In genomic region chr6:65672131-65673031, GRCm38 (mm10) we compare ENCODE assay signal across 8 mouse cellular contexts. TPM values are rescaled to one million over a fixed set of nuclear protein-coding genes. Genes with fewer than 3 reads are reported as not detected.
DNase-seq lines count a peak whose midpoint lies in the region; ATAC-seq and TF ChIP-seq lines count a peak whose summit lies in the region.

No protein-coding gene starts in this region.

- intact Hi-C loops in heart, postnatal 25 days (cut with DNase I): no loop called here

- peak overlapping the region; percentile 98 for H3K4me2 ChIP-seq in forebrain, embryonic 16.5 days (ENCODE audit: low read length)
- H3K4me2 ChIP-seq in liver, postnatal 0 days (ENCODE audit: low read depth, low read length): peak overlapping the region; percentile 79

- H3K36me3 ChIP-seq in forebrain, embryonic 16.5 days (ENCODE audit: control insufficient read depth, insufficient read depth): no peaks in the 10 kb centered on the region
- no peaks in the 10 kb centered on the region for H3K36me3 ChIP-seq in liver, postnatal 0 days (replicated peaks; ENCODE audit: insufficient read depth, low read length)

- peak overlapping the region; percentile 63 for H3K4me3 ChIP-seq in forebrain, embryonic 16.5 days (replicated peaks; ENCODE audit: low read length)
- peak overlapping the region; percentile 50 for H3K4me3 ChIP-seq in liver, postnatal 0 days (ENCODE audit: low read depth, low read length)

- no peaks in the 10 kb centered on the region for H3K9me3 ChIP-seq in forebrain, embryonic 16.5 days (ENCODE audit: control insufficient read depth, low read length)
- no peaks in the 10 kb centered on the region for H3K9me3 ChIP-seq in liver, postnatal 0 days (ENCODE audit: low read length)

- H3K27me3 ChIP-seq in forebrain, embryonic 16.5 days (replicated peaks; ENCODE audit: control insufficient read depth, insufficient read depth, low read length): no peaks in the 10 kb centered on the region; the same call in none of the 2 replicates
- peaks cover 41% of the 10 kb centered on the region for H3K27me3 ChIP-seq in liver, postnatal 0 days (ENCODE audit: insufficient read depth, low read length)

- no peak overlapping the region for H3K27ac ChIP-seq in forebrain, embryonic 16.5 days (ENCODE audit: low read length)
- no peak overlapping the region for H3K27ac ChIP-seq in liver, postnatal 0 days (ENCODE audit: low read depth)

- TF ChIP-seq EP300 in liver, postnatal 0 days (IDR thresholded peaks at IDR 0.05; ENCODE audit: low read depth): no peak

- H3K4me1 ChIP-seq in forebrain, embryonic 16.5 days (replicated peaks; ENCODE audit: control insufficient read depth, insufficient read depth, low read length): peaks cover 20% of the 10 kb centered on the region
- H3K4me1 ChIP-seq in liver, postnatal 0 days (ENCODE audit: insufficient read depth): peaks cover 10% of the 10 kb centered on the region

- under 1% methylated on average over 57 of the region's 57 CpGs for WGBS in forebrain, embryonic 16.5 days
- WGBS in liver, postnatal 0 days (ENCODE audit: insufficient replicate concordance): under 1% methylated on average over 57 of the region's 57 CpGs

- peak overlapping the region; percentile 45 for H3K9ac ChIP-seq in forebrain, embryonic 16.5 days (replicated peaks; ENCODE audit: low read depth, low read length)
- no peak overlapping the region for H3K9ac ChIP-seq in liver, postnatal 0 days (replicated peaks)

- no peak for TF ChIP-seq CTCF in liver, postnatal 0 days (IDR thresholded peaks at IDR 0.05; ENCODE audit: low read depth)

- DNase-seq in heart, adult 11 months: peak; percentile 76
- no peak for DNase-seq in heart, postnatal 25 days (ENCODE audit: low spot score)
- DNase-seq in adrenal gland, postnatal 25 days: peak; percentile 38
- peak; percentile 20 for DNase-seq in liver, postnatal 0 days
- peak; percentile 9 to 15 for DNase-seq in natural killer cell, adult 2 months (ENCODE audit: low spot score in 2 of 2)
- peak; percentile 23 for DNase-seq in thymus, postnatal 14 days

- ATAC-seq in forebrain, embryonic 16.5 days: peak; percentile 56
- ATAC-seq in inflammation-experienced regulatory T-cells, adult 6 months: peak; percentile 41
- ATAC-seq in liver, postnatal 0 days: no peak

RNA-seq across cellular contexts. Expression of gene Ndnf, which starts 1.0 kb away (rescaled TPM):
- 1 to 10 TPM; 3.0 to 3.1 TPM for total RNA-seq in heart, postnatal 25 days (2021)
- 1.6 and 2.7 TPM in 2 replicates for total RNA-seq in adrenal gland, postnatal 25 days (2021)
- polyA plus RNA-seq in forebrain, embryonic 16.5 days (2015; fragmentation: Nextera tagmentation; extraction: Ambion mirVana): 3.9 and 7.3 TPM in 2 replicates
- 1 to 10 TPM; 1.1 to 1.4 (median 1.3) TPM for polyA plus RNA-seq in inflammation-experienced regulatory T-cells, adult 6 months (2017; shearing (Covaris generic))
- polyA plus RNA-seq in liver, postnatal 0 days (2015; fragmentation: Nextera tagmentation; extraction: Ambion mirVana): 0.01 and 0.08 TPM in 2 replicates
